ENCODE assay signal across 8 mouse cellular contexts in genomic region chr6:146890633-146891032, GRCm38 (mm10). TPM values are rescaled to one million over a fixed set of nuclear protein-coding genes. Genes with fewer than 3 reads are reported as not detected.
DNase-seq lines count a peak whose midpoint lies in the region; ATAC-seq and TF ChIP-seq lines count a peak whose summit lies in the region.

No protein-coding gene starts in this region.

- no peak overlapping the region for H3K4me3 ChIP-seq in kidney, adult 2 months (ENCODE audit: insufficient read depth, low read depth, low read length)
- peak overlapping the region; percentile 7 for H3K4me3 ChIP-seq in brown adipose tissue, adult 24 weeks (ENCODE audit: insufficient read depth, low read depth, low read length)
- H3K4me3 ChIP-seq in hindbrain, embryonic 13.5 days, result no peak overlapping the region
- H3K4me3 ChIP-seq in liver, embryonic 13.5 days (replicated peaks), result no peak overlapping the region

- ATAC-seq in hindbrain, embryonic 13.5 days (ENCODE audit: low FRiP score), result no peak
- ATAC-seq in liver, embryonic 13.5 days (ENCODE audit: low read depth), result no peak

- peak overlapping the region; percentile 70 for H3K27ac ChIP-seq in kidney, adult 2 months (ENCODE audit: insufficient read depth, low read depth, low read length)
- H3K27ac ChIP-seq in brown adipose tissue, adult 24 weeks (replicated peaks; ENCODE audit: low read depth, low read length), result peak overlapping the region; percentile 54
- no peak overlapping the region for H3K27ac ChIP-seq in hindbrain, embryonic 13.5 days
- H3K27ac ChIP-seq in liver, embryonic 13.5 days, result no peak overlapping the region

- H3K27me3 ChIP-seq in kidney, adult 2 months (replicated peaks; ENCODE audit: control insufficient read depth, insufficient read depth, low read length), result no peaks in the 10 kb centered on the region
- H3K27me3 ChIP-seq in hindbrain, embryonic 13.5 days, result peaks cover 18% of the 10 kb centered on the region
- H3K27me3 ChIP-seq in liver, embryonic 13.5 days, result no peaks in the 10 kb centered on the region

- no peak overlapping the region for H3K9ac ChIP-seq in hindbrain, embryonic 13.5 days
- H3K9ac ChIP-seq in liver, embryonic 13.5 days, result no peak overlapping the region

- TF ChIP-seq CTCF in kidney, adult 2 months (conservative IDR thresholded peaks at IDR 0.05; ENCODE audit: insufficient read depth, insufficient read length, low read depth, low read length), result no peak

- peak; percentile 68 for DNase-seq in kidney, adult 2 months
- DNase-seq in kidney, adult 18-20 months, result no peak
- no peak for DNase-seq in liver, embryonic 13.5 days
- DNase-seq in thymus, postnatal 4 days, result no peak
- no peak for DNase-seq in frontal cortex, postnatal 10 days (ENCODE audit: low spot score in 2 of 2)
- DNase-seq in frontal cortex, postnatal 36 days (ENCODE audit: low spot score in 2 of 2), result no peak

- H3K4me2 ChIP-seq in hindbrain, embryonic 13.5 days, result 0 out of 2 replicates have a peak overlapping the region, but pooled peaks have one; percentile 13
- H3K4me2 ChIP-seq in liver, embryonic 13.5 days, result peak overlapping the region; percentile 39

- H3K36me3 ChIP-seq in kidney, adult 2 months (ENCODE audit: control insufficient read depth, insufficient read depth, low read length), result no peaks in the 10 kb centered on the region
- H3K36me3 ChIP-seq in hindbrain, embryonic 13.5 days, result no peaks in the 10 kb centered on the region
- H3K36me3 ChIP-seq in liver, embryonic 13.5 days, result no peaks in the 10 kb centered on the region

- H3K9me3 ChIP-seq in hindbrain, embryonic 13.5 days, result no peaks in the 10 kb centered on the region
- no peaks in the 10 kb centered on the region for H3K9me3 ChIP-seq in liver, embryonic 13.5 days (replicated peaks)

- no peak for TF ChIP-seq POLR2A in kidney, adult 2 months (IDR thresholded peaks at IDR 0.05; ENCODE audit: low read depth, low read length)

- peaks cover 19% of the 10 kb centered on the region for H3K4me1 ChIP-seq in kidney, adult 2 months (ENCODE audit: control insufficient read depth, insufficient read depth, low read length)
- peaks cover 14% of the 10 kb centered on the region for H3K4me1 ChIP-seq in brown adipose tissue, adult 24 weeks (ENCODE audit: control insufficient read depth, insufficient read depth, insufficient read length, low read length)
- peaks cover 20% of the 10 kb centered on the region; the same call in 1 of the 2 replicates for H3K4me1 ChIP-seq in hindbrain, embryonic 13.5 days (replicated peaks)
- H3K4me1 ChIP-seq in liver, embryonic 13.5 days (replicated peaks), result peaks cover 33% of the 10 kb centered on the region

RNA-seq across cellular contexts. Expression of gene Ppfibp1, which starts 2.3 kb away (rescaled TPM):
- polyA plus RNA-seq in kidney, adult 2 months (2012; rRNA removed), result 20.6 and 23.4 TPM in 2 replicates
- polyA plus RNA-seq in brown adipose tissue, adult 24 weeks (2012; ENCODE audit: insufficient read depth, insufficient read length, missing spikeins), result 23.7 and 25.4 TPM in 2 replicates
- 14.7 and 16.9 TPM in 2 replicates for polyA plus RNA-seq in hindbrain, embryonic 13.5 days (2015; fragmentation: Nextera tagmentation; extraction: Ambion mirVana)
- 9.0 and 13.6 TPM in 2 replicates for polyA plus RNA-seq in liver, embryonic 13.5 days (2015; fragmentation: Nextera tagmentation; extraction: Ambion mirVana)

RNA-seq across cellular contexts. Expression of gene Smco2, which starts 40.7 kb away (rescaled TPM):
- 0.11 TPM in 1 of 2 replicates, not detected in the other for polyA plus RNA-seq in kidney, adult 2 months (2012; rRNA removed)
- polyA plus RNA-seq in brown adipose tissue, adult 24 weeks (2012; ENCODE audit: insufficient read depth, insufficient read length, missing spikeins), result not detected in 2 replicates
- polyA plus RNA-seq in hindbrain, embryonic 13.5 days (2015; fragmentation: Nextera tagmentation; extraction: Ambion mirVana), result not detected in 2 replicates
- not detected in 2 replicates for polyA plus RNA-seq in liver, embryonic 13.5 days (2015; fragmentation: Nextera tagmentation; extraction: Ambion mirVana)

Comparison
In these comparisons a context has a peak if more than half of its experiments do, and no peak if none do; other contexts are left out.
1. H3K27ac ChIP-seq: peak in kidney, adult 2 months (single experiment) and brown adipose tissue, adult 24 weeks (single experiment); none in hindbrain, embryonic 13.5 days (single experiment) and liver, embryonic 13.5 days (single experiment).